Comparison of ENCODE assay signal across 8 mouse cellular contexts in the genomic region with DNA sequence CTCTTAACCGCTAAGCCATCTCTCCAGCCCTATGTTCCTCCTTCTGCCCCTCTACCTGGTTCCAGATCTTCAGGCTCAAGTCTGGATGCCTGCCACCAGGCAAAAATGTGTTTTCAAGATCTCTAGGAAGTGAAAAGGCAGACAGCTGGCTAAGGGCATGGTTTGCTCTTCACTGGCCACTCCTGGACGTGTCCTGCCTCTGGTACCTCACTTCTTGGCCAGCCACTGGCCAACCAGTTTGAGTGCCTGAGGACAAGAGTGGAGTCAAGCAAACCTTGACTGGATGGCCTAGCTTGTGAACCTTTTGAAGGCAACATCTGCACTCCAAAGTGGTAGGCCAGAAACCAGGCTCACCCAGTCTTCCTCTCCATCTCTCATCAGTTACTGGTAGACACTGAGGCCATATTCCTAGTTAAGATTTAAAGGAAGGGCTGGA. TPM values are rescaled to one million over a fixed set of nuclear protein-coding genes. Genes with fewer than 3 reads are reported as not detected.
DNase-seq lines count a peak whose midpoint lies in the region; ATAC-seq lines count a peak whose summit lies in the region.
"Had no signal": no experiment of that assay in that cellular context is flagged by ENCODE, and none has a peak within 500 bp of the region (broad histone marks: within the 10 kb centered on the region; RNA-seq: fewer than 3 reads in every experiment).

No protein-coding gene starts in this region.

- ATAC-seq in intestine, embryonic 14.5 days (replicated peaks; ENCODE audit: low FRiP score, low TSS enrichment, low read depth): no peak
- no peak for ATAC-seq in intestine, embryonic 16.5 days
- ATAC-seq in limb, embryonic 13.5 days (ENCODE audit: low FRiP score, low read depth): no peak
- ATAC-seq in inflammation-experienced regulatory T-cells, adult 6 months: no peak

- H3K36me3 ChIP-seq in intestine, embryonic 14.5 days (ENCODE audit: control insufficient read depth, insufficient read depth, low read length): peaks cover 20% of the 10 kb centered on the region
- no peaks in the 10 kb centered on the region for H3K36me3 ChIP-seq in intestine, embryonic 16.5 days (ENCODE audit: control insufficient read depth, insufficient read depth, low read length)
- H3K36me3 ChIP-seq in limb, embryonic 13.5 days: peaks cover 21% of the 10 kb centered on the region

- H3K4me2 ChIP-seq in intestine, embryonic 14.5 days (ENCODE audit: low read length): no peak overlapping the region
- H3K4me2 ChIP-seq in intestine, embryonic 16.5 days (ENCODE audit: low read depth, low read length): no peak overlapping the region
- H3K4me2 ChIP-seq in limb, embryonic 13.5 days (replicated peaks): no peak overlapping the region

- H3K4me3 ChIP-seq in intestine, embryonic 14.5 days (ENCODE audit: low read depth, low read length): no peak overlapping the region
- no peak overlapping the region for H3K4me3 ChIP-seq in intestine, embryonic 16.5 days (ENCODE audit: low read length)
- no peak overlapping the region for H3K4me3 ChIP-seq in limb, embryonic 13.5 days

- 80% methylated on average over 2 of the region's 2 CpGs for WGBS in intestine, embryonic 14.5 days
- 79% methylated on average over 2 of the region's 2 CpGs for WGBS in intestine, embryonic 16.5 days
- WGBS in limb, embryonic 13.5 days: 81% methylated on average over 2 of the region's 2 CpGs

- H3K9me3 ChIP-seq in intestine, embryonic 14.5 days (ENCODE audit: control insufficient read depth, low read length): no peaks in the 10 kb centered on the region
- no peaks in the 10 kb centered on the region for H3K9me3 ChIP-seq in intestine, embryonic 16.5 days (ENCODE audit: control insufficient read depth, low read length)
- H3K9me3 ChIP-seq in limb, embryonic 13.5 days: no peaks in the 10 kb centered on the region

- peaks cover 5% of the 10 kb centered on the region; the same call in 1 of the 2 replicates for H3K4me1 ChIP-seq in intestine, embryonic 14.5 days (replicated peaks; ENCODE audit: control insufficient read depth, insufficient read depth, low read length)
- 0 out of 2 replicates have a peak, but pooled peaks cover 2% of the 10 kb centered on the region for H3K4me1 ChIP-seq in intestine, embryonic 16.5 days (ENCODE audit: control insufficient read depth, insufficient read depth, low read length)
- peaks cover 8% of the 10 kb centered on the region for H3K4me1 ChIP-seq in limb, embryonic 13.5 days

- no peak overlapping the region for H3K9ac ChIP-seq in intestine, embryonic 14.5 days (ENCODE audit: low read length)
- H3K9ac ChIP-seq in intestine, embryonic 16.5 days (ENCODE audit: low read depth, low read length): no peak overlapping the region
- H3K9ac ChIP-seq in limb, embryonic 13.5 days: no peak overlapping the region

- DNase-seq in intestine, embryonic 14.5 days (ENCODE audit: low spot score): peak; percentile 81
- DNase-seq in 3T3-L1 (ENCODE audit: low read depth, low spot score) (peak; percentile 79), MN1 (ENCODE audit: low spot score) (peak; percentile 57)
- DNase-seq in gastrocnemius, adult 18-20 months (ENCODE audit: low spot score): no peak
- DNase-seq: kidney, postnatal 10 days had no signal

- H3K27me3 ChIP-seq in intestine, embryonic 14.5 days (replicated peaks; ENCODE audit: control insufficient read depth, insufficient read depth, low read length): no peaks in the 10 kb centered on the region
- H3K27me3 ChIP-seq in intestine, embryonic 16.5 days (replicated peaks; ENCODE audit: control insufficient read depth, insufficient read depth, low read length): no peaks in the 10 kb centered on the region
- H3K27me3 ChIP-seq in limb, embryonic 13.5 days: no peaks in the 10 kb centered on the region

- no peak overlapping the region for H3K27ac ChIP-seq in intestine, embryonic 14.5 days (ENCODE audit: low read depth)
- no peak overlapping the region for H3K27ac ChIP-seq in intestine, embryonic 16.5 days (ENCODE audit: low read length)
- peak overlapping the region; percentile 39; the same call in 1 of the 2 replicates for H3K27ac ChIP-seq in limb, embryonic 13.5 days

RNA-seq across cellular contexts. Expression of a gene that starts 7.5 kb away (rescaled TPM):
- 235 and 236 TPM in 2 replicates for polyA plus RNA-seq in intestine, embryonic 14.5 days (2014; fragmentation: Nextera tagmentation; extraction: Ambion mirVana)
- polyA plus RNA-seq in intestine, embryonic 16.5 days (2015; fragmentation: Nextera tagmentation; extraction: Ambion mirVana): 360 and 389 TPM in 2 replicates
- 207 and 211 TPM in 2 replicates for polyA plus RNA-seq in limb, embryonic 13.5 days (2015; fragmentation: Nextera tagmentation; extraction: Ambion mirVana)
- polyA plus RNA-seq in inflammation-experienced regulatory T-cells, adult 6 months (2017; shearing (Covaris generic)): 10 to 100 TPM; 14.4 to 20.1 (median 15.9) TPM
- 1 to 10 TPM; 2.6 to 3.2 TPM for total RNA-seq in gastrocnemius, adult 18-20 months (2021)

RNA-seq across cellular contexts. Expression of a gene that starts 7.8 kb away (rescaled TPM):
- polyA plus RNA-seq in intestine, embryonic 14.5 days (2014; fragmentation: Nextera tagmentation; extraction: Ambion mirVana): 1,654 and 1,734 TPM in 2 replicates
- polyA plus RNA-seq in intestine, embryonic 16.5 days (2015; fragmentation: Nextera tagmentation; extraction: Ambion mirVana): 1,239 and 1,387 TPM in 2 replicates
- polyA plus RNA-seq in limb, embryonic 13.5 days (2015; fragmentation: Nextera tagmentation; extraction: Ambion mirVana): 2,219 and 2,483 TPM in 2 replicates
- 1,000 to 10,000 TPM; 1,545 to 2,086 (median 2,075) TPM for polyA plus RNA-seq in inflammation-experienced regulatory T-cells, adult 6 months (2017; shearing (Covaris generic))
- total RNA-seq in gastrocnemius, adult 18-20 months (2021): 10 to 100 TPM; 49.1 to 71.3 TPM

RNA-seq across cellular contexts. Expression of a gene that starts 10.1 kb away (rescaled TPM):
- 29.8 and 34.5 TPM in 2 replicates for polyA plus RNA-seq in intestine, embryonic 14.5 days (2014; fragmentation: Nextera tagmentation; extraction: Ambion mirVana)
- 22.9 and 24.4 TPM in 2 replicates for polyA plus RNA-seq in intestine, embryonic 16.5 days (2015; fragmentation: Nextera tagmentation; extraction: Ambion mirVana)
- 39.4 and 44.8 TPM in 2 replicates for polyA plus RNA-seq in limb, embryonic 13.5 days (2015; fragmentation: Nextera tagmentation; extraction: Ambion mirVana)
- polyA plus RNA-seq in inflammation-experienced regulatory T-cells, adult 6 months (2017; shearing (Covaris generic)): 10 to 100 TPM; 10.1 to 14.6 (median 12.7) TPM
- 1 to 10 TPM; 5.1 to 7.5 TPM for total RNA-seq in gastrocnemius, adult 18-20 months (2021)

RNA-seq across cellular contexts. Expression of a gene that starts 45.5 kb away (rescaled TPM):
- 4.8 and 5.5 TPM in 2 replicates for polyA plus RNA-seq in intestine, embryonic 14.5 days (2014; fragmentation: Nextera tagmentation; extraction: Ambion mirVana)
- 11.9 and 15.2 TPM in 2 replicates for polyA plus RNA-seq in intestine, embryonic 16.5 days (2015; fragmentation: Nextera tagmentation; extraction: Ambion mirVana)
- 5.2 and 6.3 TPM in 2 replicates for polyA plus RNA-seq in limb, embryonic 13.5 days (2015; fragmentation: Nextera tagmentation; extraction: Ambion mirVana)
- not detected for polyA plus RNA-seq in inflammation-experienced regulatory T-cells, adult 6 months (2017; shearing (Covaris generic))
- total RNA-seq in gastrocnemius, adult 18-20 months (2021): 1 to 10 TPM; 3.5 to 5.3 TPM

RNA-seq across cellular contexts. Expression of a gene that starts 57.8 kb away (rescaled TPM):
- 2.6 and 3.5 TPM in 2 replicates for polyA plus RNA-seq in intestine, embryonic 14.5 days (2014; fragmentation: Nextera tagmentation; extraction: Ambion mirVana)
- polyA plus RNA-seq in intestine, embryonic 16.5 days (2015; fragmentation: Nextera tagmentation; extraction: Ambion mirVana): 6.4 and 7.5 TPM in 2 replicates
- 2.1 and 2.4 TPM in 2 replicates for polyA plus RNA-seq in limb, embryonic 13.5 days (2015; fragmentation: Nextera tagmentation; extraction: Ambion mirVana)
- 100 to 1,000 TPM in 1 of 3 experiments, 10 to 100 TPM in 2; 80.1 to 128 (median 81.9) TPM for polyA plus RNA-seq in inflammation-experienced regulatory T-cells, adult 6 months (2017; shearing (Covaris generic))
- total RNA-seq in gastrocnemius, adult 18-20 months (2021): under 1 TPM; 0.23 to 0.88 TPM
